Mouse (Mus musculus): ENCODE data around the gene Olfr1392. TPM values are rescaled to one million over a fixed set of nuclear protein-coding genes. Genes with fewer than 3 reads are reported as not detected.

The Olfr1392 gene
- polyA plus RNA-seq, 1 experiment from 2014 or later, result not detected

GRCm38 (mm10) chr11:49261313-49261855 lies 23.7 kb upstream of the Olfr1392 start:
- H3K9ac ChIP-seq (ENCODE audit: low read length), result no peak overlapping the region
- WGBS, result 94% methylated on average over 14 of the region's 14 CpGs
- no peaks in the 10 kb centered on the region for H3K9me3 ChIP-seq (ENCODE audit: control insufficient read depth, low read length)
- H3K27ac ChIP-seq (ENCODE audit: low read depth, low read length), result no peak overlapping the region
- no peak overlapping the region for H3K4me3 ChIP-seq (ENCODE audit: low read depth, low read length)
- no peaks in the 10 kb centered on the region for H3K27me3 ChIP-seq (ENCODE audit: control insufficient read depth, insufficient read depth, low read length)
- no peak for DNase-seq (ENCODE audit: low spot score)
- ATAC-seq (replicated peaks; ENCODE audit: low FRiP score), result no peak
- H3K36me3 ChIP-seq (ENCODE audit: control insufficient read depth, insufficient read depth, low read length), result no peaks in the 10 kb centered on the region; the same call in 1 of the 2 replicates
- no peak overlapping the region for H3K4me2 ChIP-seq (ENCODE audit: low read depth, low read length, severe bottlenecking)
- H3K4me1 ChIP-seq (replicated peaks; ENCODE audit: control insufficient read depth, insufficient read depth, low read length), result no peaks in the 10 kb centered on the region

- H3K36me3 ChIP-seq (ENCODE audit: control insufficient read depth, insufficient read depth, low read length), result no peaks in the 10 kb centered on the region; the same call in 1 of the 2 replicates
- DNase-seq (ENCODE audit: low spot score), result no peak
These were observed 22.8 kb upstream of the Olfr1392 start for GRCm38 (mm10) chr11:49262286-49262685.

GRCm38 (mm10) chr11:49263149-49263548 lies 21.9 kb upstream of the Olfr1392 start:
- no peak for ATAC-seq (replicated peaks; ENCODE audit: low FRiP score)
- WGBS, result 92% methylated on average over 6 of the region's 6 CpGs
- Histone ChIP-seq H3K4me3 (ENCODE audit: low read depth, low read length) (no peak overlapping the region), H3K27me3 (ENCODE audit: control insufficient read depth, insufficient read depth, low read length) (no peaks in the 10 kb centered on the region), H3K4me2 (ENCODE audit: low read depth, low read length, severe bottlenecking) (no peak overlapping the region), H3K4me1 (replicated peaks; ENCODE audit: control insufficient read depth, insufficient read depth, low read length) (no peaks in the 10 kb centered on the region), H3K36me3 (ENCODE audit: control insufficient read depth, insufficient read depth, low read length) (no peaks in the 10 kb centered on the region; the same call in 1 of the 2 replicates), H3K9me3 (ENCODE audit: control insufficient read depth, low read length) (no peaks in the 10 kb centered on the region), H3K9ac (ENCODE audit: low read length) (no peak overlapping the region), H3K27ac (ENCODE audit: low read depth, low read length) (no peak overlapping the region)
- DNase-seq (ENCODE audit: low spot score), result no peak

More at GRCm38 (mm10) chr11:49262286-49262685, 22.8 kb upstream of the Olfr1392 start:
- Histone ChIP-seq H3K4me3 (ENCODE audit: low read depth, low read length) (no peak overlapping the region), H3K27ac (ENCODE audit: low read depth, low read length) (no peak overlapping the region), H3K4me1 (replicated peaks; ENCODE audit: control insufficient read depth, insufficient read depth, low read length) (no peaks in the 10 kb centered on the region), H3K27me3 (ENCODE audit: control insufficient read depth, insufficient read depth, low read length) (no peaks in the 10 kb centered on the region), H3K9me3 (ENCODE audit: control insufficient read depth, low read length) (no peaks in the 10 kb centered on the region), H3K9ac (ENCODE audit: low read length) (no peak overlapping the region), H3K4me2 (ENCODE audit: low read depth, low read length, severe bottlenecking) (no peak overlapping the region)
- WGBS, result 90% methylated on average over 5 of the region's 5 CpGs
- no peak for ATAC-seq (replicated peaks; ENCODE audit: low FRiP score)

GRCm38 (mm10) chr11:49264081-49264480 lies 21.0 kb upstream of the Olfr1392 start:
- H3K9me3 ChIP-seq (ENCODE audit: control insufficient read depth, low read length), result no peaks in the 10 kb centered on the region
- DNase-seq (ENCODE audit: low spot score), result no peak
- no peak overlapping the region for H3K27ac ChIP-seq (ENCODE audit: low read depth, low read length)
- H3K4me2 ChIP-seq (ENCODE audit: low read depth, low read length, severe bottlenecking), result no peak overlapping the region
- H3K4me3 ChIP-seq (ENCODE audit: low read depth, low read length), result no peak overlapping the region
- ATAC-seq (replicated peaks; ENCODE audit: low FRiP score), result no peak
- no peak overlapping the region for H3K9ac ChIP-seq (ENCODE audit: low read length)
- WGBS, result 93% methylated on average over 7 of the region's 7 CpGs
- H3K27me3 ChIP-seq (ENCODE audit: control insufficient read depth, insufficient read depth, low read length), result no peaks in the 10 kb centered on the region
- no peaks in the 10 kb centered on the region for H3K4me1 ChIP-seq (replicated peaks; ENCODE audit: control insufficient read depth, insufficient read depth, low read length)
- no peaks in the 10 kb centered on the region; the same call in 1 of the 2 replicates for H3K36me3 ChIP-seq (ENCODE audit: control insufficient read depth, insufficient read depth, low read length)

GRCm38 (mm10) chr11:49264622-49265021 lies 20.5 kb upstream of the Olfr1392 start:
- no peaks in the 10 kb centered on the region; the same call in 1 of the 2 replicates for H3K36me3 ChIP-seq (ENCODE audit: control insufficient read depth, insufficient read depth, low read length)
- no peaks in the 10 kb centered on the region for H3K9me3 ChIP-seq (ENCODE audit: control insufficient read depth, low read length)
- H3K27ac ChIP-seq (ENCODE audit: low read depth, low read length), result no peak overlapping the region
- no peaks in the 10 kb centered on the region for H3K27me3 ChIP-seq (ENCODE audit: control insufficient read depth, insufficient read depth, low read length)
- H3K4me3 ChIP-seq (ENCODE audit: low read depth, low read length), result no peak overlapping the region
- no peaks in the 10 kb centered on the region for H3K4me1 ChIP-seq (replicated peaks; ENCODE audit: control insufficient read depth, insufficient read depth, low read length)
- DNase-seq (ENCODE audit: low spot score) (no peak), ATAC-seq (replicated peaks; ENCODE audit: low FRiP score) (no peak)
- H3K4me2 ChIP-seq (ENCODE audit: low read depth, low read length, severe bottlenecking), result no peak overlapping the region
- H3K9ac ChIP-seq (ENCODE audit: low read length), result no peak overlapping the region
- WGBS, result 79% methylated on average over 11 of the region's 11 CpGs

- Histone ChIP-seq H3K4me2 (ENCODE audit: low read depth, low read length, severe bottlenecking) (no peak overlapping the region), H3K4me1 (replicated peaks; ENCODE audit: control insufficient read depth, insufficient read depth, low read length) (no peaks in the 10 kb centered on the region), H3K27me3 (ENCODE audit: control insufficient read depth, insufficient read depth, low read length) (no peaks in the 10 kb centered on the region), H3K36me3 (ENCODE audit: control insufficient read depth, insufficient read depth, low read length) (no peaks in the 10 kb centered on the region; the same call in 1 of the 2 replicates), H3K9ac (ENCODE audit: low read length) (no peak overlapping the region), H3K9me3 (ENCODE audit: control insufficient read depth, low read length) (no peaks in the 10 kb centered on the region), H3K27ac (ENCODE audit: low read depth, low read length) (no peak overlapping the region), H3K4me3 (ENCODE audit: low read depth, low read length) (no peak overlapping the region)
- 84% methylated on average over 8 of the region's 8 CpGs for WGBS
- ATAC-seq (replicated peaks; ENCODE audit: low FRiP score) (no peak), DNase-seq (ENCODE audit: low spot score) (no peak)
These were observed 20.0 kb upstream of the Olfr1392 start for GRCm38 (mm10) chr11:49265101-49265500.

GRCm38 (mm10) chr11:49266671-49267070 lies 18.4 kb upstream of the Olfr1392 start:
- no peak for DNase-seq (ENCODE audit: low spot score)
- H3K27ac ChIP-seq (ENCODE audit: low read depth, low read length), result no peak overlapping the region
- no peaks in the 10 kb centered on the region for H3K27me3 ChIP-seq (ENCODE audit: control insufficient read depth, insufficient read depth, low read length)
- H3K9me3 ChIP-seq (ENCODE audit: control insufficient read depth, low read length), result no peaks in the 10 kb centered on the region
- no peaks in the 10 kb centered on the region for H3K4me1 ChIP-seq (replicated peaks; ENCODE audit: control insufficient read depth, insufficient read depth, low read length)
- H3K36me3 ChIP-seq (ENCODE audit: control insufficient read depth, insufficient read depth, low read length), result no peaks in the 10 kb centered on the region
- no peak overlapping the region for H3K4me2 ChIP-seq (ENCODE audit: low read depth, low read length, severe bottlenecking)
- no peak for ATAC-seq (replicated peaks; ENCODE audit: low FRiP score)
- H3K9ac ChIP-seq (ENCODE audit: low read length), result no peak overlapping the region
- 96% methylated on average over 6 of the region's 6 CpGs for WGBS
- no peak overlapping the region for H3K4me3 ChIP-seq (ENCODE audit: low read depth, low read length)

GRCm38 (mm10) chr11:49267316-49267715 lies 17.8 kb upstream of the Olfr1392 start:
- H3K9ac ChIP-seq (ENCODE audit: low read length), result no peak overlapping the region
- DNase-seq (ENCODE audit: low spot score) (no peak), ATAC-seq (replicated peaks; ENCODE audit: low FRiP score) (no peak)
- H3K36me3 ChIP-seq (ENCODE audit: control insufficient read depth, insufficient read depth, low read length), result no peaks in the 10 kb centered on the region
- no peaks in the 10 kb centered on the region for H3K9me3 ChIP-seq (ENCODE audit: control insufficient read depth, low read length)
- H3K4me1 ChIP-seq (replicated peaks; ENCODE audit: control insufficient read depth, insufficient read depth, low read length), result no peaks in the 10 kb centered on the region
- no peak overlapping the region for H3K4me3 ChIP-seq (ENCODE audit: low read depth, low read length)
- 93% methylated on average over 10 of the region's 10 CpGs for WGBS
- no peak overlapping the region for H3K27ac ChIP-seq (ENCODE audit: low read depth, low read length)
- H3K4me2 ChIP-seq (ENCODE audit: low read depth, low read length, severe bottlenecking), result no peak overlapping the region
- no peaks in the 10 kb centered on the region for H3K27me3 ChIP-seq (ENCODE audit: control insufficient read depth, insufficient read depth, low read length)

- no peak overlapping the region for H3K27ac ChIP-seq (ENCODE audit: low read depth, low read length)
- H3K27me3 ChIP-seq (ENCODE audit: control insufficient read depth, insufficient read depth, low read length), result no peaks in the 10 kb centered on the region
- no peak overlapping the region for H3K4me3 ChIP-seq (ENCODE audit: low read depth, low read length)
- H3K9ac ChIP-seq (ENCODE audit: low read length), result no peak overlapping the region
- no peaks in the 10 kb centered on the region for H3K9me3 ChIP-seq (ENCODE audit: control insufficient read depth, low read length)
- no peaks in the 10 kb centered on the region for H3K4me1 ChIP-seq (replicated peaks; ENCODE audit: control insufficient read depth, insufficient read depth, low read length)
- H3K36me3 ChIP-seq (ENCODE audit: control insufficient read depth, insufficient read depth, low read length), result no peaks in the 10 kb centered on the region
- ATAC-seq (replicated peaks; ENCODE audit: low FRiP score), result no peak
- H3K4me2 ChIP-seq (ENCODE audit: low read depth, low read length, severe bottlenecking), result no peak overlapping the region
- WGBS, result 92% methylated on average over 15 of the region's 15 CpGs
- no peak for DNase-seq (ENCODE audit: low spot score)
These were observed 17.0 kb upstream of the Olfr1392 start for GRCm38 (mm10) chr11:49267970-49268579.

Measured in forebrain, embryonic 11.5 days (tissue).